Mouse (Mus musculus): ENCODE data around the gene Rspo3. TPM values are rescaled to one million over a fixed set of nuclear protein-coding genes. Genes with fewer than 3 reads are reported as not detected.

Gene Rspo3
- polyA plus RNA-seq, 1 experiment = 19.2 TPM

- Histone ChIP-seq H3K27ac (ENCODE audit: insufficient read depth, low read length) (no peak overlapping the region), H3K4me3 (ENCODE audit: insufficient read depth, low read length) (peak overlapping the region; percentile 78), H3K4me1 (ENCODE audit: control insufficient read depth, insufficient read depth, low read length) (no peaks in the 10 kb centered on the region; the same call in 1 of the 2 replicates)
- TF ChIP-seq POLR2A (IDR thresholded peaks at IDR 0.05; ENCODE audit: low read depth, low read length) = no peak
- no peak for TF ChIP-seq CTCF (IDR thresholded peaks at IDR 0.05; ENCODE audit: borderline replicate concordance, insufficient read depth, low read length)
Measured at GRCm38 (mm10) chr10:29533846-29534829, 1.5 kb downstream of the Rspo3 start.

- peak overlapping the region; percentile 78 for H3K4me3 ChIP-seq (ENCODE audit: insufficient read depth, low read length)
- peak overlapping the region; percentile 7; the same call in 1 of the 2 replicates for H3K27ac ChIP-seq (ENCODE audit: insufficient read depth, low read length)
- no peaks in the 10 kb centered on the region; the same call in 1 of the 2 replicates for H3K4me1 ChIP-seq (ENCODE audit: control insufficient read depth, insufficient read depth, low read length)
- TF ChIP-seq POLR2A (IDR thresholded peaks at IDR 0.05; ENCODE audit: low read depth, low read length) (no peak), CTCF (IDR thresholded peaks at IDR 0.05; ENCODE audit: borderline replicate concordance, insufficient read depth, low read length) (peak; percentile 36; the same call in 1 of the 2 replicates)
Measured at GRCm38 (mm10) chr10:29532821-29533715, 2.6 kb downstream of the Rspo3 start.

- H3K27ac ChIP-seq (ENCODE audit: insufficient read depth, low read length) = no peak overlapping the region
- no peak overlapping the region for H3K4me3 ChIP-seq (ENCODE audit: insufficient read depth, low read length)
- no peak for TF ChIP-seq CTCF (IDR thresholded peaks at IDR 0.05; ENCODE audit: borderline replicate concordance, insufficient read depth, low read length)
- TF ChIP-seq POLR2A (IDR thresholded peaks at IDR 0.05; ENCODE audit: low read depth, low read length) = no peak
- no peaks in the 10 kb centered on the region for H3K4me1 ChIP-seq (ENCODE audit: control insufficient read depth, insufficient read depth, low read length)
Measured at GRCm38 (mm10) chr10:29513563-29513962, 22.1 kb downstream of the Rspo3 start.

GRCm38 (mm10) chr10:29508167-29508566 lies 27.5 kb downstream of the Rspo3 start:
- no peak overlapping the region for H3K27ac ChIP-seq (ENCODE audit: insufficient read depth, low read length)
- no peak for TF ChIP-seq CTCF (IDR thresholded peaks at IDR 0.05; ENCODE audit: borderline replicate concordance, insufficient read depth, low read length)
- TF ChIP-seq POLR2A (IDR thresholded peaks at IDR 0.05; ENCODE audit: low read depth, low read length) = no peak
- H3K4me1 ChIP-seq (ENCODE audit: control insufficient read depth, insufficient read depth, low read length) = no peaks in the 10 kb centered on the region
- H3K4me3 ChIP-seq (ENCODE audit: insufficient read depth, low read length) = no peak overlapping the region

- Histone ChIP-seq H3K4me3 (ENCODE audit: insufficient read depth, low read length) (no peak overlapping the region), H3K27ac (ENCODE audit: insufficient read depth, low read length) (no peak overlapping the region), H3K4me1 (ENCODE audit: control insufficient read depth, insufficient read depth, low read length) (no peaks in the 10 kb centered on the region)
- TF ChIP-seq CTCF (IDR thresholded peaks at IDR 0.05; ENCODE audit: borderline replicate concordance, insufficient read depth, low read length) (no peak), POLR2A (IDR thresholded peaks at IDR 0.05; ENCODE audit: low read depth, low read length) (no peak)
Measured at GRCm38 (mm10) chr10:29497205-29497822, 38.4 kb downstream of the Rspo3 start.

- Histone ChIP-seq H3K4me1 (ENCODE audit: control insufficient read depth, insufficient read depth, low read length) (no peaks in the 10 kb centered on the region), H3K4me3 (ENCODE audit: insufficient read depth, low read length) (no peak overlapping the region), H3K27ac (ENCODE audit: insufficient read depth, low read length) (no peak overlapping the region)
- no peak for TF ChIP-seq POLR2A (IDR thresholded peaks at IDR 0.05; ENCODE audit: low read depth, low read length)
- no peak for TF ChIP-seq CTCF (IDR thresholded peaks at IDR 0.05; ENCODE audit: borderline replicate concordance, insufficient read depth, low read length)
Measured at GRCm38 (mm10) chr10:29493996-29494395, 41.7 kb downstream of the Rspo3 start.

GRCm38 (mm10) chr10:29480945-29481344 lies 54.7 kb downstream of the Rspo3 start:
- Histone ChIP-seq H3K4me1 (ENCODE audit: control insufficient read depth, insufficient read depth, low read length) (no peaks in the 10 kb centered on the region; the same call in 1 of the 2 replicates), H3K27ac (ENCODE audit: insufficient read depth, low read length) (no peak overlapping the region), H3K4me3 (ENCODE audit: insufficient read depth, low read length) (no peak overlapping the region)
- TF ChIP-seq POLR2A (IDR thresholded peaks at IDR 0.05; ENCODE audit: low read depth, low read length) (no peak), CTCF (IDR thresholded peaks at IDR 0.05; ENCODE audit: borderline replicate concordance, insufficient read depth, low read length) (no peak)

- TF ChIP-seq CTCF (IDR thresholded peaks at IDR 0.05; ENCODE audit: borderline replicate concordance, insufficient read depth, low read length) (no peak), POLR2A (IDR thresholded peaks at IDR 0.05; ENCODE audit: low read depth, low read length) (no peak)
Measured at GRCm38 (mm10) chr10:29479401-29479800, 56.3 kb downstream of the Rspo3 start.

GRCm38 (mm10) chr10:29470454-29470853 lies 65.2 kb downstream of the Rspo3 start:
- TF ChIP-seq CTCF (IDR thresholded peaks at IDR 0.05; ENCODE audit: borderline replicate concordance, insufficient read depth, low read length) = no peak
- TF ChIP-seq POLR2A (IDR thresholded peaks at IDR 0.05; ENCODE audit: low read depth, low read length) = no peak
- Histone ChIP-seq H3K4me1 (ENCODE audit: control insufficient read depth, insufficient read depth, low read length) (no peaks in the 10 kb centered on the region), H3K4me3 (ENCODE audit: insufficient read depth, low read length) (no peak overlapping the region), H3K27ac (ENCODE audit: insufficient read depth, low read length) (no peak overlapping the region)

More at GRCm38 (mm10) chr10:29479401-29479800, 56.3 kb downstream of the Rspo3 start:
- H3K4me1 ChIP-seq (ENCODE audit: control insufficient read depth, insufficient read depth, low read length) = no peaks in the 10 kb centered on the region; the same call in 1 of the 2 replicates
- H3K4me3 ChIP-seq (ENCODE audit: insufficient read depth, low read length) = no peak overlapping the region
- H3K27ac ChIP-seq (ENCODE audit: insufficient read depth, low read length) = no peak overlapping the region

All from embryonic fibroblast, embryonic 13.5 days (primary cell).